Mouse (Mus musculus) intestine, embryonic 14.5 days (tissue): ENCODE data around the gene Spats1. TPM values are rescaled to one million over a fixed set of nuclear protein-coding genes. Genes with fewer than 3 reads are reported as not detected.

ENCODE experiments used
- ATAC-seq: fragments of 200-750 bp; cut with Nextera tagmentation; replicated peaks from 2 replicates; pipeline ENCODE4 v1.8.0; 2017; ENCODE audit warnings: low read depth, moderate number of reproducible peaks, moderate TSS enrichment, moderate library complexity; ENCODE audit not compliant: low FRiP score, low TSS enrichment
- DNase-seq: peaks from one replicate; pipeline ENCODE4 v3.0.0-alpha.2; 2018; ENCODE audit warnings: low spot score
- H3K27ac ChIP-seq: fragments of 300-500 bp; sonication (generic); 2 replicates; pipeline ENCODE4 v1.5.1; 2014; ENCODE audit warnings: low read depth, mild to moderate bottlenecking, control low read depth
- H3K27me3 ChIP-seq: fragments of 300-500 bp; sonication (generic); replicated peaks from 2 replicates; pipeline ENCODE4 v1.6.1; 2014; ENCODE audit warnings: low read length, control low read depth; ENCODE audit not compliant: control insufficient read depth, insufficient read depth
- H3K36me3 ChIP-seq: fragments of 300-500 bp; sonication (generic); 2 replicates; pipeline ENCODE4 v1.6.1; 2014; ENCODE audit warnings: low read length, control low read depth; ENCODE audit not compliant: control insufficient read depth, insufficient read depth
- H3K4me1 ChIP-seq: fragments of 300-500 bp; sonication (generic); replicated peaks from 2 replicates; pipeline ENCODE4 v1.6.1; 2014; ENCODE audit warnings: low read length, control low read depth, mixed read lengths; ENCODE audit not compliant: control insufficient read depth, insufficient read depth
- H3K4me2 ChIP-seq: fragments of 300-500 bp; sonication (generic); 2 replicates; pipeline ENCODE4 v1.6.1; 2014; ENCODE audit warnings: low read length
- H3K4me3 ChIP-seq: fragments of 300-500 bp; sonication (generic); 2 replicates; pipeline ENCODE4 v1.5.1; 2014; ENCODE audit warnings: low read depth, low read length, control low read depth, mixed read lengths
- H3K9ac ChIP-seq: fragments of 300-500 bp; sonication (generic); 2 replicates; pipeline ENCODE4 v1.6.1; 2014; ENCODE audit warnings: mild to moderate bottlenecking, low read length
- H3K9me3 ChIP-seq: fragments of 300-500 bp; sonication (generic); 2 replicates; pipeline ENCODE4 v1.6.1; 2016; ENCODE audit warnings: low read length, control low read depth; ENCODE audit not compliant: control insufficient read depth
- WGBS: fragments of 180-500 bp; shearing (Covaris S2); extraction: QIAGEN DNeasy Blood & Tissue Kit; methylation state at CpG from one replicate; pipeline ENCODE4 v1.1.7; 2014; 5-methylcytosine and 5-hydroxymethylcytosine counted together
- polyA plus RNA-seq: library from polyadenylated mRNA; unstranded; fragments of >200 nt; fragmentation: Nextera tagmentation; extraction: Ambion mirVana; gene quantifications from 2 replicates; pipeline ENCODE4 v1.2.1, GENCODE M21; 2014

Spats1 gene
- polyA plus RNA-seq, 1 experiment from 2014 or later, result 0.65 TPM

DNA sequence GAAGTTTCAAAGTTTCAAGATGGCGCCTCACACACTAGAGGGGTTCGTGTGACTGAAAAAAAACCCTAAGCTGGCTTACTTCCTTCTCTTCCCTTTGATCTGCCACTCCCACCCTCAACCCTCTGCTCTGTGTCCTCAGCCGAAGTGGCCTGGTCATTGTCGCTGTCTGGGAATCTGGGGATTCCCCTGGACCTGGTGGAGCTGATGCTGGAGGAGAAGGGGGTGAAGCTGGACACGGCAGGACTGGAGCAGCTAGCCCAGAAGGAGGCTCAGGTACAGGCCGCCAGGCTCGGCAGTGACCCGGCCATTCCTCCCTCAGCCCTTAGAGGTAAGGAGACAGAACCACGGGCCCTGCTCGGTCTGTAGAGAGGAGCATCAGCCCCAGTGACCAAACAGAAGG is 40.6 kb upstream of the Spats1 start:
- 74% methylated on average over 10 of the region's 10 CpGs for WGBS
- ATAC-seq, result no peak

DNA sequence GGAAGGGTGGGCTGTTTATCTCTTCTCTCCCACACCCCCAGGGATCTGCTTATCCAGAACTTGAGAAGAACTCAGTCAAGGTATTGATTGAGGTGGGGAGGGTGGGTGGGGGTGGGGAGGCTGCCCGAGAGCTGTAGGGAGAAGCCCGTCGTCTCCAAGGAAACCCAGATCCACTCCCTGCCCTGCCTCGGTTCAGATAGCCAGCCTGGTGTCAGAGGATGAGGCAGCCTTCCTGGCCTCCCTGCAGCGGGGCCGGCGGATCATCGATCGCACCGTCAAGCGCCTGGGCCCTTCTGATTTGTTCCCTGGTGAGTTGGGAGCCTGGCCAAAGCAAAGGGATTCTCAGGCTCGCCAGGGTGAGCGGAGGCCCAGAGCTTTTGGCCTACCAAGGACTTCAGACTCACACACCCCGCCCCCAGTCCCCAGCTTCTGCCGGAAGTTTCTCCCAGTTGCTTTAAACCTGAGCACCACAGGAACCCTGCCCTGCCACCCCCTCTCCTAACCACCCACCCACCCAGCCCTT is 40.0 kb upstream of the Spats1 start:
- ATAC-seq (0 out of 2 replicates have a peak, but pooled peaks have one; percentile 37), DNase-seq (no peak)
- H3K4me1 ChIP-seq, result no peaks in the 10 kb centered on the region
- no peak overlapping the region for H3K4me2 ChIP-seq
- no peak overlapping the region for H3K27ac ChIP-seq
- 51% methylated on average over 15 of the region's 15 CpGs for WGBS
- H3K4me3 ChIP-seq, result no peak overlapping the region
- H3K9me3 ChIP-seq, result no peaks in the 10 kb centered on the region
- H3K9ac ChIP-seq, result no peak overlapping the region
- H3K27me3 ChIP-seq, result no peaks in the 10 kb centered on the region
- H3K36me3 ChIP-seq, result peaks cover 35% of the 10 kb centered on the region

More for the DNA sequence above, 40.6 kb upstream of the Spats1 start:
- Histone ChIP-seq H3K4me1 (no peaks in the 10 kb centered on the region), H3K27me3 (no peaks in the 10 kb centered on the region), H3K4me2 (no peak overlapping the region), H3K4me3 (no peak overlapping the region), H3K36me3 (peaks cover 36% of the 10 kb centered on the region), H3K9ac (no peak overlapping the region), H3K9me3 (no peaks in the 10 kb centered on the region), H3K27ac (no peak overlapping the region)
- no peak for DNase-seq

DNA sequence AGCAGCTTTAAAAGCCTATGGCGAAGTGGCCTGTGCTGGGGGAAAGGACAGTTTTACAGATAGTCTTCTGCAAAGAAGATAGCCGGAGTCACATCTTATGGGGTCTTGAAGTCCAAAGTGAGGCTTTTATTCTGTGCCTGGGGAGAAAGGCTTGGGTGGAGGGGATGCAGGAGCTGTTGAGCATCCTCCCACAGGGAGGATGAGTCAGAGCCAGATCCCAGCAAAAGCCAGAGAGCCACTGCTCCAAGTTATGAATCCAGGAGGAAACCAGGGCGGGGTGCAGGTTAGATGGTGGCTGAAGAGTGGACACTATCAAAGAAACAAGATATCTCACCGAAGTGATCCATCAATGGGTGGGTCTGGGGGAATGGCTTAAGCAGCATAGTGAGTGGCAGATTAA is 36.5 kb upstream of the Spats1 start:
- DNase-seq (no peak), ATAC-seq (no peak)
- H3K4me1 ChIP-seq, result no peaks in the 10 kb centered on the region
- no peak overlapping the region for H3K4me2 ChIP-seq
- no peak overlapping the region for H3K9ac ChIP-seq
- no peak overlapping the region for H3K27ac ChIP-seq
- H3K4me3 ChIP-seq, result no peak overlapping the region
- 86% methylated on average over 4 of the region's 4 CpGs for WGBS
- H3K9me3 ChIP-seq, result no peaks in the 10 kb centered on the region
- H3K36me3 ChIP-seq, result peaks cover 24% of the 10 kb centered on the region
- H3K27me3 ChIP-seq, result no peaks in the 10 kb centered on the region

DNA sequence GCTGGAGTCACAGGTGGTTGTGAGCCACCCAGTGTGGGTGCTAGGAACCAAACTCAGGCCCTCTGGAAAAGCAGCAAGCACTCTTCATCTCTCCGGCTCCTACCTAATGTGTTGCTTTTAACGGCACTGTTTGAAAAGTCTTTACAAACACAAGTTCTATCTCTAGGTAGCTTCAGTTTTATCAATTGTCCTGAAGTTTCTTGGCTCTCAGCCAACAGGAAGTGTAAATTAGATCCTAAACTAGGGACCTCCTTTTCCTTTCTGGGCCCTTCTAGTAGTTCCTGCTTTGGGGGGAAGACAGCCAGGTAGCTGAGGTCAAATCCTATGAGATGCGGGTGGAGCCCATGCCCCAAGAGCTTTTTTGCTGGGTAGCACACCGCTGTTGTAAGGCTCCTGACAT is 35.7 kb upstream of the Spats1 start:
- WGBS, result 92% methylated on average over 4 of the region's 4 CpGs
- H3K36me3 ChIP-seq, result peaks cover 21% of the 10 kb centered on the region
- no peak for ATAC-seq
- no peak overlapping the region for H3K4me3 ChIP-seq
- H3K27me3 ChIP-seq, result no peaks in the 10 kb centered on the region
- peaks cover 4% of the 10 kb centered on the region; the same call in 1 of the 2 replicates for H3K4me1 ChIP-seq
- no peaks in the 10 kb centered on the region for H3K9me3 ChIP-seq
- DNase-seq, result no peak
- H3K9ac ChIP-seq, result no peak overlapping the region
- no peak overlapping the region for H3K4me2 ChIP-seq
- H3K27ac ChIP-seq, result no peak overlapping the region

DNA sequence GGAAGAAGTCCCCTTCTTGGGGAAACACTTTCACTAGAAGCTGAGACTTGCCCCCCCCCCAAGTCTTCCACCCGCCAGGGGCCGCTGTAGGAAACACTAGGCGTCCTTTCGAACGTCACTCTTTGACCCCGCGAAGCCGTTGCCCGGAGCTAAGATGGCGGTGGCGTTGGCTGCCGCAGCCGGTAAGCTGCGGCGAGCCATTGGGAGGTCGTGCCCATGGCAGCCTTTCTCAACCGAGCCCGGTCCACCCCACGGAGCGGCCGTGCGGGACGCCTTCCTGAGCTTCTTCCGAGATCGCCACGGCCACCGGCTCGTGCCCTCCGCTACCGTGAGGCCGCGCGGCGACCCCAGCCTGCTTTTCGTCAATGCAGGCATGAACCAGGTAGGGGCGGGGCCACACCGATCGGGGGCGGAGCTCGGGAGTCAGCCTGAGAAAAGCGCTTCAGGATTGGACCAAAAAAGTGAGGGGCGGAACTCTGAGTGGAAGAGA is 31.5 kb upstream of the Spats1 start, which contains the start of gene Aars2:
Gene Aars2 (plus strand): TSS at position 142 of the 490 bp plus-strand sequence.
- H3K9me3 ChIP-seq, result no peaks in the 10 kb centered on the region
- peak within 1 kb of the TSS; percentile 50 for H3K4me2 ChIP-seq
- H3K27ac ChIP-seq, result peak within 1 kb of the TSS; percentile 78
- H3K4me1 ChIP-seq, result peaks cover 6% of the 10 kb centered on the region; the same call in 1 of the 2 replicates
- WGBS, result under 1% methylated on average over 42 of the region's 42 CpGs
- H3K4me3 ChIP-seq, result peak within 1 kb of the TSS; percentile 78
- ATAC-seq (peak; percentile 92), DNase-seq (peak; percentile 99)
- peaks cover 21% of the 10 kb centered on the region for H3K36me3 ChIP-seq
- H3K27me3 ChIP-seq, result no peaks in the 10 kb centered on the region
- peak within 1 kb of the TSS; percentile 73 for H3K9ac ChIP-seq

DNA sequence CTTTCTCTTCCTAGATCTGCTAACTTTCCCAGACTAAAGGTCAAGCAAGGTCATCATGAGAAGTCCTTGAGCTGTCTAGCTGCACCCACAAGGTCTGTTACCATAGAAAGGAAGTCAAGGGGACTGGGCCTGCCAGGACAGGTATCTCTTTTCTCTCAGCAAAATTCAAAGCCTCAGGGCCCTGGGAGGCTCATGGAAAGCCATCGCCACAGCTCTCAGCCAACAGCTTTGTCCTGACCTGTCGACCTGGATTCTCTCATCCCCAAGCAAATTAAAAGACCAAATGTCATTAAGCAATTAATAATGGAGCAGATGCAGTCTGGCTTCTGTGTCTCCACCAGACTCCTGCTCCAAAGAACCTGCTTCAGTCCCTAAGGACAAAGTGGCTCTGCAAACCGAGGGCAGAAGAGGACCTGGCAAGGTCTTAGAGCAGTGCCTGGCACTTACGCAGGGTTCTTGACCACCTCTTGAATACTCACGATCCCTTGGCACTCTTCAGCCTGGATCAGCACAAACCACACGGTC is 30.8 kb upstream of the Spats1 start:
- Histone ChIP-seq H3K9ac (no peak overlapping the region), H3K4me2 (peak overlapping the region; percentile 50; the same call in 1 of the 2 replicates), H3K27me3 (no peaks in the 10 kb centered on the region), H3K36me3 (peaks cover 14% of the 10 kb centered on the region), H3K9me3 (no peaks in the 10 kb centered on the region), H3K4me1 (peaks cover 6% of the 10 kb centered on the region; the same call in 1 of the 2 replicates), H3K4me3 (no peak overlapping the region), H3K27ac (no peak overlapping the region)
- ATAC-seq (no peak), DNase-seq (no peak)
- 65% methylated on average over 6 of the region's 6 CpGs for WGBS

DNA sequence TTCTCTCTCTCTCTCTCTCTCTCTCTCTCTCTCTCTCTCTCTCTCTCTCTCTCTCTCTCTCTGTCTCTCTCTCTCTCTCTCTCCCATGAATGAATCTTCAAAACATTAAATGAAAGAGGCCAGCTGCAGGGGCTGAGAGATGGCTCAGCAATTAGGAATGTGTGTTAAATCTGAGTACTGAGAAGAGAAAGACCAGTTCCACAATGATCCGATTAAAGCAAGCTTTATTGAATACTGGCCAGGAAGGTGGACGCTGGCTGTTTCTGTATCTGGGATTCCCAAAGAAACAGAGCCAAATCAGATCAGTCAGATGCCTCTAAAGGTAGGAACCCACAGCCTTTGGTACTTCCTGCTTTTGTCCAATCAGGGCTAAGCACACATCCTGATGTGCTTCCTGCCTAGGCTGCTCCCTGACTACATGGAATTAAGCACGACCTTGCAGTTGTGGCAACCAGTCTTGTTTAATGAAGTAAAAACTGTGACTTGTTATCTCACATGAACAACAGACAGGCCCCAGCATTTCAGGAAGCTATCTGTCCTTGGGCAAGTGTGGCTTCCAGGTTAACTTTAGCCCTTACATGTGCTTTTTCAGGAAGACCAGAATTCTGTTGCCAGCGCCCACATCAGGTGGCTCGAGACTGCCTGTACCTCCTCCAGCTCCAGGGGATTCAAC is 28.2 kb upstream of the Spats1 start:
- Histone ChIP-seq H3K36me3 (no peaks in the 10 kb centered on the region), H3K9me3 (no peaks in the 10 kb centered on the region), H3K27me3 (no peaks in the 10 kb centered on the region), H3K4me3 (no peak overlapping the region), H3K9ac (no peak overlapping the region), H3K4me2 (no peak overlapping the region), H3K27ac (no peak overlapping the region), H3K4me1 (peaks cover 6% of the 10 kb centered on the region; the same call in 1 of the 2 replicates)
- no peak for DNase-seq
- WGBS, result 48% methylated on average over 5 of the region's 5 CpGs
- ATAC-seq, result no peak

DNA sequence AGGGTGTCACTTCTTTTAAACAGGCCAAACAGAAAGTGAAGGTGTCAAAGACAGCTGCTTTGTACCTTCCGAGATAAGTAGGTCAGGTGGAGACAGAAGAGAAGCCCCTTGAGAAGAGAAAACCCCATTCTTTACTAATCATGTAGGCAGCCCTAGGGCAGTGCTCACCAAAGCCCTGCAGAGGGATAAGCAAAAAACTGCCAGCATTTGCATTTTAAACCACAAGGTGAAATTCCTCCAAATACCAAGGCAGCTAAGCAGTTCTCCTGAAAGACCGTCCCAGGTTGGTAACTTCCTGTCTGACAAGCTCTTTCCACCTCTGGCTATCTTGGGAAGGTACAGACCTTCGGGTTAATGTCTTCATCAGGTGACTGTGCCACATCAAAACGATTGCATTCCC is 27.1 kb upstream of the Spats1 start:
- H3K9ac ChIP-seq, result no peak overlapping the region
- ATAC-seq, result no peak
- no peak for DNase-seq
- H3K27me3 ChIP-seq, result no peaks in the 10 kb centered on the region
- no peak overlapping the region for H3K27ac ChIP-seq
- no peak overlapping the region for H3K4me3 ChIP-seq
- no peaks in the 10 kb centered on the region for H3K9me3 ChIP-seq
- no peak overlapping the region for H3K4me2 ChIP-seq
- WGBS, result 56% methylated on average over 4 of the region's 4 CpGs
- H3K4me1 ChIP-seq, result peaks cover 6% of the 10 kb centered on the region; the same call in 1 of the 2 replicates
- H3K36me3 ChIP-seq, result no peaks in the 10 kb centered on the region
